Mouse (Mus musculus): ENCODE data around the gene Tdrd5.

DNA sequence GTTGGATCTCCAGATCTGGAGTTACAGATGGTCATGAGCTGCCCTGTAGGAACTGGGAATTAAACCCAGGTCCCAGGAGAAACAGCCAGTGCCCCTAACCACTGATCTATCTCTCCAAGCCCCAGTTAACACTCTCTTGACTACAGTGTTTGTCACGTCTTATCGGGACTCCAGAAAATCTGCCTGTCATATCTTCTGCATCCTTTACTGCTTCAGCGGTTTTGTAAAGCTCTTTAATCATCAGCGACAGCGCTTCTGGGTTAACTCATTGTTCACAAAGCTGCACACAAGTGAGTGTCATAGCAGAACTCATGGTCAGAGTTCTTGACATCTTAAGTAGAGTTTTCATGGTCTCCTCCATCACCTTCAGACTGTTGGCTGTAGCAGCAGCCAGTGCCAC is 76.6 kb downstream of the Tdrd5 start:
- TF ChIP-seq CTCF (IDR thresholded peaks at IDR 0.05) (no peak), EP300 (IDR thresholded peaks at IDR 0.05) (no peak)

Measured in lung, postnatal 0 days (tissue).